ENCODE assay signal across 9 mouse cellular contexts in genomic region chr4:133014088-133014487, GRCm38 (mm10). TPM values are rescaled to one million over a fixed set of nuclear protein-coding genes. Genes with fewer than 3 reads are reported as not detected.
DNase-seq lines count a peak whose midpoint lies in the region; ATAC-seq lines count a peak whose summit lies in the region.
"Had no signal": no experiment of that assay in that cellular context is flagged by ENCODE, and none has a peak within 500 bp of the region (broad histone marks: within the 10 kb centered on the region; RNA-seq: fewer than 3 reads in every experiment).

No protein-coding gene starts in this region.

- 38% methylated on average over 5 of the region's 5 CpGs for WGBS in heart, embryonic 10.5 days
- WGBS in forebrain, embryonic 10.5 days = 28% methylated on average over 5 of the region's 5 CpGs
- WGBS in limb, embryonic 15.5 days = 16% methylated on average over 5 of the region's 5 CpGs

- ATAC-seq in limb, embryonic 15.5 days (ENCODE audit: insufficient number of reproducible peaks, low FRiP score, low TSS enrichment, low read depth) = no peak

- peaks cover 6% of the 10 kb centered on the region; the same call in 1 of the 2 replicates for H3K27me3 ChIP-seq in heart, embryonic 10.5 days (ENCODE audit: insufficient read depth, poor library complexity, severe bottlenecking)
- H3K27me3 ChIP-seq in forebrain, embryonic 10.5 days (ENCODE audit: poor library complexity, severe bottlenecking) = peaks cover 21% of the 10 kb centered on the region
- H3K27me3 ChIP-seq in limb, embryonic 15.5 days = peaks cover 13% of the 10 kb centered on the region
- H3K27me3 ChIP-seq: Patski had no signal

- peak overlapping the region; percentile 96 for H3K4me3 ChIP-seq in heart, embryonic 10.5 days
- H3K4me3 ChIP-seq in forebrain, embryonic 10.5 days = peak overlapping the region; percentile 95
- H3K4me3 ChIP-seq in limb, embryonic 15.5 days = peak overlapping the region; percentile 95

- H3K9me3 ChIP-seq in heart, embryonic 10.5 days = no peaks in the 10 kb centered on the region
- no peaks in the 10 kb centered on the region for H3K9me3 ChIP-seq in forebrain, embryonic 10.5 days
- no peaks in the 10 kb centered on the region for H3K9me3 ChIP-seq in limb, embryonic 15.5 days

- peaks cover 6% of the 10 kb centered on the region; the same call in 1 of the 2 replicates for H3K36me3 ChIP-seq in heart, embryonic 10.5 days
- H3K36me3 ChIP-seq in forebrain, embryonic 10.5 days (replicated peaks) = no peaks in the 10 kb centered on the region
- no peaks in the 10 kb centered on the region; the same call in 1 of the 2 replicates for H3K36me3 ChIP-seq in limb, embryonic 15.5 days

- intact Hi-C loops in heart, postnatal 36 days (cut with DNase I) = loop anchor here (5.0 kb wide), 2 partner anchors 93 to 118 kb away; partner anchors contain the start of gene Wasf2

- peak overlapping the region; percentile 99 for H3K27ac ChIP-seq in heart, embryonic 10.5 days
- peak overlapping the region; percentile 97; the same call in 1 of the 2 replicates for H3K27ac ChIP-seq in forebrain, embryonic 10.5 days
- H3K27ac ChIP-seq in limb, embryonic 15.5 days = peak overlapping the region; percentile 98

- peak overlapping the region; percentile 91 for H3K4me2 ChIP-seq in limb, embryonic 15.5 days

- H3K4me1 ChIP-seq in heart, embryonic 10.5 days = peaks cover 74% of the 10 kb centered on the region
- peaks cover 96% of the 10 kb centered on the region for H3K4me1 ChIP-seq in forebrain, embryonic 10.5 days
- H3K4me1 ChIP-seq in limb, embryonic 15.5 days = peaks cover 73% of the 10 kb centered on the region

- no peak for DNase-seq in heart, embryonic 10.5 days (ENCODE audit: low spot score)
- DNase-seq in heart, postnatal 36 days = no peak
- peak; percentile 69 for DNase-seq in MN1 (ENCODE audit: low spot score)
- no peak for DNase-seq in forebrain, embryonic 10.5 days (ENCODE audit: extremely low spot score, low spot score)
- no peak for DNase-seq in ovary, adult 18-20 months (ENCODE audit: low spot score)
- DNase-seq in spleen, postnatal 4 days (ENCODE audit: low spot score in 2 of 2) = no peak
- no peak for DNase-seq in spleen, postnatal 14 days (ENCODE audit: low spot score in 2 of 2)

- peak overlapping the region; percentile 4; the same call in 1 of the 2 replicates for H3K9ac ChIP-seq in limb, embryonic 15.5 days

RNA-seq across cellular contexts. Expression of gene Ahdc1, which starts 3.0 kb away (rescaled TPM):
- 8.4 and 12.2 TPM in 2 replicates for polyA plus RNA-seq in heart, embryonic 10.5 days (2016; fragmentation: Nextera tagmentation; extraction: Ambion mirVana)
- 10 to 100 TPM; 41.9 to 50.8 TPM for total RNA-seq in heart, postnatal 36 days (2021)
- polyA plus RNA-seq in forebrain, embryonic 10.5 days (2016; fragmentation: Nextera tagmentation; extraction: Ambion mirVana) = 5.8 and 7.4 TPM in 2 replicates
- polyA plus RNA-seq in limb, embryonic 15.5 days (2015; fragmentation: Nextera tagmentation; extraction: Ambion mirVana) = 10.7 and 13.2 TPM in 2 replicates

RNA-seq across cellular contexts. Expression of gene Fgr, which starts 40.2 kb away (rescaled TPM):
- 0.36 and 0.43 TPM in 2 replicates for polyA plus RNA-seq in heart, embryonic 10.5 days (2016; fragmentation: Nextera tagmentation; extraction: Ambion mirVana)
- under 1 TPM; 0.31 to 0.60 TPM for total RNA-seq in heart, postnatal 36 days (2021)
- polyA plus RNA-seq in forebrain, embryonic 10.5 days (2016; fragmentation: Nextera tagmentation; extraction: Ambion mirVana) = 0.06 and 0.11 TPM in 2 replicates
- polyA plus RNA-seq in limb, embryonic 15.5 days (2015; fragmentation: Nextera tagmentation; extraction: Ambion mirVana) = 0.36 and 0.41 TPM in 2 replicates
- polyA plus RNA-seq: Patski had no signal
